Mouse (Mus musculus): ENCODE measurements around the gene Cd37. TPM values are rescaled to one million over a fixed set of nuclear protein-coding genes. Genes with fewer than 3 reads are reported as not detected.

The Cd37 gene
- polyA plus RNA-seq, 1 experiment from 2014 or later: 1.3 TPM

GRCm38 (mm10) chr7:45215673-45216441, 23.1 kb downstream of the Cd37 start, which contains the start of gene Tead2:
Gene Tead2, plus strand, starts transcription at chr7:45215753.
- WGBS: under 1% methylated on average over 55 of the region's 55 CpGs
- Histone ChIP-seq H3K4me3 (peak within 1 kb of the TSS; percentile 66), H3K4me2 (replicated peaks) (peak within 1 kb of the TSS; percentile 81), H3K36me3 (peaks cover 32% of the 10 kb centered on the region), H3K9me3 (no peaks in the 10 kb centered on the region), H3K27ac (replicated peaks) (peak within 1 kb of the TSS; percentile 94), H3K27me3 (peaks cover 27% of the 10 kb centered on the region), H3K4me1 (peaks cover 36% of the 10 kb centered on the region), H3K9ac (replicated peaks) (peak within 1 kb of the TSS; percentile 94)
- ATAC-seq (ENCODE audit: low FRiP score, low read depth): peak; percentile 73

GRCm38 (mm10) chr7:45213708-45214107, 25.2 kb downstream of the Cd37 start:
- H3K4me3 ChIP-seq: no peak overlapping the region
- H3K4me1 ChIP-seq: peaks cover 29% of the 10 kb centered on the region
- H3K27me3 ChIP-seq: peaks cover 47% of the 10 kb centered on the region
- no peaks in the 10 kb centered on the region for H3K9me3 ChIP-seq
- H3K4me2 ChIP-seq (replicated peaks): no peak overlapping the region
- H3K9ac ChIP-seq (replicated peaks): no peak overlapping the region
- peaks cover 10% of the 10 kb centered on the region for H3K36me3 ChIP-seq
- WGBS: 65% methylated on average over 5 of the region's 5 CpGs
- ATAC-seq (ENCODE audit: low FRiP score, low read depth): no peak
- no peak overlapping the region for H3K27ac ChIP-seq (replicated peaks)

GRCm38 (mm10) chr7:45212356-45212755, 26.6 kb downstream of the Cd37 start:
- Histone ChIP-seq H3K9ac (replicated peaks) (no peak overlapping the region), H3K4me2 (replicated peaks) (no peak overlapping the region), H3K4me3 (no peak overlapping the region), H3K9me3 (no peaks in the 10 kb centered on the region), H3K4me1 (peaks cover 16% of the 10 kb centered on the region), H3K27ac (replicated peaks) (no peak overlapping the region), H3K27me3 (peaks cover 47% of the 10 kb centered on the region), H3K36me3 (no peaks in the 10 kb centered on the region)
- no peak for ATAC-seq (ENCODE audit: low FRiP score, low read depth)
- WGBS: 75% methylated on average over 7 of the region's 7 CpGs

- ATAC-seq (ENCODE audit: low FRiP score, low read depth): no peak
- H3K4me3 ChIP-seq: no peak within 1 kb of the TSS
Measured at GRCm38 (mm10) chr7:45211851-45212251, 27.1 kb downstream of the Cd37 start, which contains the start of gene Dkkl1. Gene Dkkl1, minus strand, starts transcription at chr7:45212147.

GRCm38 (mm10) chr7:45211070-45211469, 27.8 kb downstream of the Cd37 start:
- WGBS: 78% methylated on average over 10 of the region's 10 CpGs
- no peak overlapping the region for H3K4me3 ChIP-seq
- ATAC-seq (ENCODE audit: low FRiP score, low read depth): no peak

More at GRCm38 (mm10) chr7:45211851-45212251, 27.1 kb downstream of the Cd37 start, which contains the start of gene Dkkl1:
- 7% methylated on average over 17 of the region's 17 CpGs for WGBS
- Histone ChIP-seq H3K9me3 (no peaks in the 10 kb centered on the region), H3K36me3 (no peaks in the 10 kb centered on the region), H3K4me2 (replicated peaks) (no peak within 1 kb of the TSS; the same call in 1 of the 2 replicates), H3K27me3 (peaks cover 47% of the 10 kb centered on the region), H3K4me1 (peaks cover 11% of the 10 kb centered on the region), H3K9ac (replicated peaks) (no peak within 1 kb of the TSS), H3K27ac (replicated peaks) (no peak within 1 kb of the TSS)

GRCm38 (mm10) chr7:45208260-45208659, 30.7 kb downstream of the Cd37 start:
- no peak for ATAC-seq (ENCODE audit: low FRiP score, low read depth)
- Histone ChIP-seq H3K36me3 (no peaks in the 10 kb centered on the region), H3K9ac (replicated peaks) (no peak overlapping the region), H3K9me3 (no peaks in the 10 kb centered on the region), H3K4me1 (peaks cover 3% of the 10 kb centered on the region; the same call in 1 of the 2 replicates), H3K27me3 (peaks cover 53% of the 10 kb centered on the region), H3K4me3 (no peak overlapping the region), H3K27ac (replicated peaks) (no peak overlapping the region), H3K4me2 (replicated peaks) (no peak overlapping the region)
- 83% methylated on average over 6 of the region's 6 CpGs for WGBS

More at GRCm38 (mm10) chr7:45211070-45211469, 27.8 kb downstream of the Cd37 start:
- Histone ChIP-seq H3K4me2 (replicated peaks) (no peak overlapping the region), H3K27me3 (peaks cover 49% of the 10 kb centered on the region), H3K9me3 (no peaks in the 10 kb centered on the region), H3K4me1 (peaks cover 5% of the 10 kb centered on the region; the same call in 1 of the 2 replicates), H3K27ac (replicated peaks) (no peak overlapping the region), H3K9ac (replicated peaks) (no peak overlapping the region), H3K36me3 (no peaks in the 10 kb centered on the region)

GRCm38 (mm10) chr7:45204380-45205143, 34.4 kb downstream of the Cd37 start, which contains the start of gene Ccdc155:
Gene Ccdc155, minus strand, starts transcription at chr7:45204892.
- Histone ChIP-seq H3K27me3 (peaks cover 36% of the 10 kb centered on the region), H3K4me1 (peaks cover 3% of the 10 kb centered on the region; the same call in 1 of the 2 replicates), H3K9me3 (no peaks in the 10 kb centered on the region), H3K4me3 (peak within 1 kb of the TSS; percentile 47), H3K27ac (replicated peaks) (peak within 1 kb of the TSS; percentile 72; the same call in 1 of the 2 replicates), H3K36me3 (no peaks in the 10 kb centered on the region), H3K9ac (replicated peaks) (peak within 1 kb of the TSS; percentile 54), H3K4me2 (replicated peaks) (peak within 1 kb of the TSS; percentile 52)
- peak; percentile 95 for ATAC-seq (ENCODE audit: low FRiP score, low read depth)
- WGBS: 9% methylated on average over 44 of the region's 44 CpGs

- Histone ChIP-seq H3K4me3 (no peak overlapping the region), H3K4me2 (replicated peaks) (no peak overlapping the region), H3K36me3 (no peaks in the 10 kb centered on the region), H3K4me1 (peaks cover 8% of the 10 kb centered on the region; the same call in 1 of the 2 replicates), H3K27ac (replicated peaks) (no peak overlapping the region), H3K9ac (replicated peaks) (no peak overlapping the region), H3K27me3 (peaks cover 31% of the 10 kb centered on the region), H3K9me3 (no peaks in the 10 kb centered on the region)
- ATAC-seq (ENCODE audit: low FRiP score, low read depth): no peak
- 65% methylated on average over 10 of the region's 10 CpGs for WGBS
Measured at GRCm38 (mm10) chr7:45202654-45203053, 36.3 kb downstream of the Cd37 start.

- Histone ChIP-seq H3K27ac (replicated peaks) (no peak overlapping the region), H3K4me1 (peaks cover 8% of the 10 kb centered on the region; the same call in 1 of the 2 replicates), H3K4me3 (no peak overlapping the region), H3K9me3 (no peaks in the 10 kb centered on the region), H3K27me3 (peaks cover 30% of the 10 kb centered on the region), H3K4me2 (replicated peaks) (no peak overlapping the region), H3K9ac (replicated peaks) (no peak overlapping the region), H3K36me3 (no peaks in the 10 kb centered on the region)
- ATAC-seq (ENCODE audit: low FRiP score, low read depth): no peak
- 84% methylated on average over 11 of the region's 11 CpGs for WGBS
Measured at GRCm38 (mm10) chr7:45198961-45199360, 40.0 kb downstream of the Cd37 start.

- Histone ChIP-seq H3K9ac (replicated peaks) (no peak overlapping the region), H3K9me3 (no peaks in the 10 kb centered on the region), H3K36me3 (no peaks in the 10 kb centered on the region), H3K27ac (replicated peaks) (no peak overlapping the region), H3K4me3 (no peak overlapping the region), H3K27me3 (peaks cover 24% of the 10 kb centered on the region), H3K4me1 (peaks cover 8% of the 10 kb centered on the region; the same call in 1 of the 2 replicates), H3K4me2 (replicated peaks) (no peak overlapping the region)
- 16% methylated on average over 5 of the region's 5 CpGs for WGBS
- peak; percentile 48; the same call in 1 of the 2 replicates for ATAC-seq (ENCODE audit: low FRiP score, low read depth)
Measured at GRCm38 (mm10) chr7:45198435-45198834, 40.5 kb downstream of the Cd37 start.

GRCm38 (mm10) chr7:45196994-45197393, 41.9 kb downstream of the Cd37 start:
- no peak overlapping the region for H3K4me2 ChIP-seq (replicated peaks)
- H3K4me3 ChIP-seq: no peak overlapping the region
- H3K36me3 ChIP-seq: no peaks in the 10 kb centered on the region
- no peak overlapping the region for H3K27ac ChIP-seq (replicated peaks)
- peaks cover 8% of the 10 kb centered on the region; the same call in 1 of the 2 replicates for H3K4me1 ChIP-seq
- H3K9ac ChIP-seq (replicated peaks): no peak overlapping the region
- no peak for ATAC-seq (ENCODE audit: low FRiP score, low read depth)
- peaks cover 12% of the 10 kb centered on the region; the same call in 1 of the 2 replicates for H3K27me3 ChIP-seq
- no peaks in the 10 kb centered on the region for H3K9me3 ChIP-seq
- WGBS: 69% methylated on average over 5 of the region's 5 CpGs
